Mouse (Mus musculus) embryonic facial prominence, embryonic 14.5 days (tissue): ENCODE measurements at regions not wholly inside any gene's neighbourhood (a gene's known extent, or its start where the extent isn't known, plus 50 kb on each side); places are given as distances from the start of the nearest gene placed in this dataset.

Experiments
- ATAC-seq: fragments of 200-750 bp; cut with Nextera tagmentation; 2 replicates; pipeline ENCODE4 v1.8.0; 2017; ENCODE audit warnings: low read depth, moderate number of reproducible peaks, moderate TSS enrichment
- DNase-seq: peaks from one replicate; pipeline ENCODE4 v3.0.0-alpha.2; 2015; ENCODE audit warnings: low spot score
- H3K27ac ChIP-seq: fragments of 300-500 bp; sonication (generic); replicated peaks from 2 replicates; pipeline ENCODE4 v1.5.1; 2014; ENCODE audit warnings: low read depth, mild to moderate bottlenecking, low read length, moderate library complexity
- H3K27me3 ChIP-seq: fragments of 300-500 bp; sonication (generic); replicated peaks from 2 replicates; pipeline ENCODE4 v1.6.1; 2014; ENCODE audit warnings: low read length; ENCODE audit not compliant: control insufficient read depth, insufficient read depth
- H3K36me3 ChIP-seq: fragments of 300-500 bp; sonication (generic); 2 replicates; pipeline ENCODE4 v1.6.1; 2014; ENCODE audit warnings: low read length, mixed read lengths; ENCODE audit not compliant: control insufficient read depth, insufficient read depth
- H3K4me1 ChIP-seq: fragments of 300-500 bp; sonication (generic); 2 replicates; pipeline ENCODE4 v1.6.1; 2014; ENCODE audit warnings: antibody characterized with exemption, low read length; ENCODE audit not compliant: control insufficient read depth, insufficient read depth
- H3K4me2 ChIP-seq: fragments of 300-500 bp; sonication (generic); 2 replicates; pipeline ENCODE4 v1.6.1; 2014; ENCODE audit warnings: low read depth, mild to moderate bottlenecking, low read length, moderate library complexity, mixed read lengths
- H3K4me3 ChIP-seq: fragments of 300-500 bp; sonication (generic); 2 replicates; pipeline ENCODE4 v1.5.1; 2014; ENCODE audit warnings: low read depth, mild to moderate bottlenecking, low read length
- H3K9ac ChIP-seq: fragments of 300-500 bp; sonication (generic); 2 replicates; pipeline ENCODE4 v1.6.1; 2014; ENCODE audit warnings: low read depth, mild to moderate bottlenecking, low read length, moderate library complexity, mixed read lengths
- H3K9me3 ChIP-seq: fragments of 300-500 bp; sonication (generic); 2 replicates; pipeline ENCODE4 v1.6.1; 2016; ENCODE audit warnings: low read length; ENCODE audit not compliant: control insufficient read depth
- WGBS: fragments of 180-500 bp; shearing (Covaris S2); extraction: QIAGEN DNeasy Blood & Tissue Kit; methylation state at CpG from one replicate; pipeline ENCODE4 v1.1.7; 2014; 5-methylcytosine and 5-hydroxymethylcytosine counted together

GRCm38 (mm10) chr10:100152821-100153220 lies 137.4 kb downstream of the Kitl start:
- no peak overlapping the region for H3K9ac ChIP-seq
- H3K4me3 ChIP-seq = no peak overlapping the region
- no peaks in the 10 kb centered on the region for H3K27me3 ChIP-seq
- ATAC-seq (peak; percentile 82), DNase-seq (peak; percentile 69)
- no peaks in the 10 kb centered on the region for H3K4me1 ChIP-seq
- 48% methylated on average over 5 of the region's 5 CpGs for WGBS
- no peak overlapping the region for H3K27ac ChIP-seq
- H3K36me3 ChIP-seq = no peaks in the 10 kb centered on the region
- H3K9me3 ChIP-seq = no peaks in the 10 kb centered on the region
- no peak overlapping the region for H3K4me2 ChIP-seq

- H3K27ac ChIP-seq = no peak overlapping the region
- WGBS = 91% methylated on average over 3 of the region's 3 CpGs
Observed at GRCm38 (mm10) chr10:100153311-100153710, 137.9 kb downstream of the Kitl start.

GRCm38 (mm10) chr10:100155566-100155965 lies 140.1 kb downstream of the Kitl start:
- ATAC-seq = no peak
- Histone ChIP-seq H3K36me3 (no peaks in the 10 kb centered on the region), H3K27ac (no peak overlapping the region), H3K9me3 (no peaks in the 10 kb centered on the region), H3K4me1 (no peaks in the 10 kb centered on the region), H3K27me3 (no peaks in the 10 kb centered on the region), H3K4me3 (no peak overlapping the region), H3K4me2 (no peak overlapping the region), H3K9ac (no peak overlapping the region)
- DNase-seq = peak; percentile 27
- 64% methylated on average over 2 of the region's 2 CpGs for WGBS

More at GRCm38 (mm10) chr10:100153311-100153710, 137.9 kb downstream of the Kitl start:
- no peak overlapping the region for H3K4me3 ChIP-seq
- ATAC-seq (no peak), DNase-seq (no peak)
- no peak overlapping the region for H3K9ac ChIP-seq
- H3K36me3 ChIP-seq = no peaks in the 10 kb centered on the region
- no peaks in the 10 kb centered on the region for H3K9me3 ChIP-seq
- H3K27me3 ChIP-seq = no peaks in the 10 kb centered on the region
- no peak overlapping the region for H3K4me2 ChIP-seq
- H3K4me1 ChIP-seq = no peaks in the 10 kb centered on the region

GRCm38 (mm10) chr10:100159843-100160531 lies 144.6 kb downstream of the Kitl start:
- H3K36me3 ChIP-seq = no peaks in the 10 kb centered on the region
- H3K9me3 ChIP-seq = no peaks in the 10 kb centered on the region
- H3K27ac ChIP-seq = 0 out of 2 replicates have a peak overlapping the region, but pooled peaks have one; percentile 10
- DNase-seq = peak; percentile 9
- H3K27me3 ChIP-seq = no peaks in the 10 kb centered on the region
- no peak overlapping the region for H3K4me2 ChIP-seq
- 63% methylated on average over 14 of the region's 14 CpGs for WGBS
- H3K9ac ChIP-seq = no peak overlapping the region
- no peak overlapping the region for H3K4me3 ChIP-seq
- no peaks in the 10 kb centered on the region for H3K4me1 ChIP-seq
- no peak for ATAC-seq

GRCm38 (mm10) chr10:100160532-100160852 lies 145.1 kb downstream of the Kitl start:
- DNase-seq = no peak
- no peak for ATAC-seq
- Histone ChIP-seq H3K4me2 (no peak overlapping the region), H3K27ac (0 out of 2 replicates have a peak overlapping the region, but pooled peaks have one; percentile 10), H3K27me3 (no peaks in the 10 kb centered on the region), H3K9me3 (no peaks in the 10 kb centered on the region), H3K4me3 (no peak overlapping the region), H3K4me1 (no peaks in the 10 kb centered on the region), H3K36me3 (no peaks in the 10 kb centered on the region), H3K9ac (no peak overlapping the region)
- 63% methylated on average over 4 of the region's 4 CpGs for WGBS

GRCm38 (mm10) chr10:100161117-100161516 lies 145.7 kb downstream of the Kitl start:
- no peaks in the 10 kb centered on the region for H3K4me1 ChIP-seq
- H3K27ac ChIP-seq = no peak overlapping the region
- no peak for ATAC-seq
- no peak for DNase-seq
- no peaks in the 10 kb centered on the region for H3K27me3 ChIP-seq
- H3K4me2 ChIP-seq = no peak overlapping the region
- 52% methylated on average over 3 of the region's 3 CpGs for WGBS
- H3K4me3 ChIP-seq = no peak overlapping the region
- H3K36me3 ChIP-seq = no peaks in the 10 kb centered on the region
- no peak overlapping the region for H3K9ac ChIP-seq
- H3K9me3 ChIP-seq = no peaks in the 10 kb centered on the region

- DNase-seq (no peak), ATAC-seq (no peak; the same call in 1 of the 2 replicates)
- no peak overlapping the region for H3K4me3 ChIP-seq
- no peaks in the 10 kb centered on the region for H3K4me1 ChIP-seq
- 69% methylated on average over 1 of the region's 1 CpGs for WGBS
- H3K9me3 ChIP-seq = no peaks in the 10 kb centered on the region
- H3K4me2 ChIP-seq = no peak overlapping the region
- H3K36me3 ChIP-seq = no peaks in the 10 kb centered on the region
- H3K27ac ChIP-seq = no peak overlapping the region
- H3K27me3 ChIP-seq = no peaks in the 10 kb centered on the region
- H3K9ac ChIP-seq = no peak overlapping the region
Observed at GRCm38 (mm10) chr10:100164526-100164925, 149.1 kb downstream of the Kitl start.

GRCm38 (mm10) chr10:100170836-100171235 lies 155.4 kb downstream of the Kitl start:
- ATAC-seq (no peak), DNase-seq (peak; percentile 58)
- no peak overlapping the region for H3K4me3 ChIP-seq
- no peak overlapping the region for H3K9ac ChIP-seq
- no peak overlapping the region for H3K27ac ChIP-seq
- no peaks in the 10 kb centered on the region for H3K36me3 ChIP-seq
- H3K27me3 ChIP-seq = no peaks in the 10 kb centered on the region
- H3K4me2 ChIP-seq = no peak overlapping the region
- no peaks in the 10 kb centered on the region for H3K4me1 ChIP-seq
- H3K9me3 ChIP-seq = no peaks in the 10 kb centered on the region

- ATAC-seq = no peak
- no peaks in the 10 kb centered on the region for H3K36me3 ChIP-seq
- H3K9me3 ChIP-seq = no peaks in the 10 kb centered on the region
- H3K4me3 ChIP-seq = no peak overlapping the region
- no peak for DNase-seq
- H3K27me3 ChIP-seq = no peaks in the 10 kb centered on the region
- H3K27ac ChIP-seq = no peak overlapping the region
- no peaks in the 10 kb centered on the region for H3K4me1 ChIP-seq
- H3K9ac ChIP-seq = no peak overlapping the region
- H3K4me2 ChIP-seq = no peak overlapping the region
Observed at GRCm38 (mm10) chr10:100197673-100198072, 137.8 kb upstream of the Gm4301 start.
